Mouse (Mus musculus) gonadal fat pad, adult 2 months (tissue): ENCODE measurements around the gene Negr1. TPM values are rescaled to one million over a fixed set of nuclear protein-coding genes. Genes with fewer than 3 reads are reported as not detected.

ENCODE experiments used
- DNase-seq: peaks from one replicate; pipeline ENCODE4 v3.0.0-alpha.2; 2012; ENCODE audit warnings: low read depth
- polyA plus RNA-seq: library from polyadenylated mRNA; depleted of rRNA; stranded (reverse); fragments of >200 nt; gene quantifications from 2 replicates; pipeline ENCODE4 v1.2.3, GENCODE M21; 2012

The Negr1 gene
- polyA plus RNA-seq, 1 experiment, result 3.0 TPM

DNA sequence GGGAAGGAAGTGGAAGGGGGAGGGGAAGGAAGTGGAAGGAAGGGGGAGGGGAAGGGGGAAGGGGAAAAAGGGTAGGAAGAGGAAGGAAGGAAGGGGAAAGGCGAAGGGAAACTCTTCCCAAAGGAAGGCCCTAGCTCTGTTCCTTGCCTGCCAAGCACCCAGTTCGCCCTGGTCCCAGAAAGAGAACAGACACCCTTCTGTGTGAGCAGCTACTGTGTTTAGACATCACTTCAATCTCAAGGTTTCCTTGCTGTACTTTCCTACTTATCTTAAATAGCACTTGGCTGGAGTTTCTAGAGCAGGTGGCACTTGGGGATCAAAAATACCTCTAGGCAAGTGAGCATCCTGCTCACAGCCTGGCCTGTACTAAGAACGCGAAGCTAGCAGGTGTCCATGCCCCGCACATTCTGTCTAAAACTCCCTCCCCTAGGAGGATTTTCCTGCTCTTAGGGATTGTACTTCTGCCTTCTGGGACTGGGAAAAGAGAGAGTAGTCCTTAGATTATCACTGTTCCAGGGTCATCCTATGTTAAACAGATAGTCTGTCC is 128.5 kb downstream of the Negr1 start:
- DNase-seq, result no peak

DNA sequence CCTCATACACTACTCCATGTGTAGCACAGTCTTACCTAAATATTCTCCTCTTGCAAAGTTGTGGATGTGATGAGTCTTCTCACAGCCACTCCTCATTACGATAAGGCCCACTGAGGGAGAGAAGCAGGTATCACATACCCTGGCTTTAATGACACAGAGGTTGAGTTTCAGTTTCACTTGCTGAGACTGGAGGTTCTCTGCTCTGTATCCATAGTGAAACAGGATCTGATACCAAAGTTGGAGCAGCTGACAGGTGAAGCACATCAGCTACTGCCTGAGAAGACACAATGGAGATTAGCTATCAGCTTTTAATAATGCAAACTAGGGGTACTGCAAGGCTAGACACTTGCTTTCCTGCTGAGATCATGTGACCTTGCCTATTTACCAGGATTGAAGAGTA is 137.1 kb downstream of the Negr1 start:
- no peak for DNase-seq

DNA sequence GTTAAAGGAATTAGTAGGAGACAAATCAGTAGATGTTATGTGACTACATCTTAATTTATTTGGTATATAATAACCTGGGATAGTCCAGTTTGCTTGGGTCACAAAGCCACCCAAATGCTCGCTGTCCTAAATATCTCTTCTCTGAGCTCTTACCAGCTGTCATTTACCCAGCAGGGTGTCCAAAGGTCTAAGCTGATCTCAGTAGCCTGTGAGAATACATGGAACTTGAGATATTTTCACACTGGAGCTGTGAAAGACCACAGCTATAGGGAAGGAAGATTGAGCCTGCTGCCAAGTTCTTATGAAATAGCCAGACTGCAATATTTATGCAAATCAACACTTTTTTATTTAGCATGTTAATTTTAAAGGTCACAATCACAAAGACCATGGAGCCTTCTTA is 141.6 kb downstream of the Negr1 start:
- no peak for DNase-seq

GRCm38 (mm10) chr3:156710240-156710639 is 148.6 kb downstream of the Negr1 start:
- DNase-seq, result no peak

- DNase-seq, result no peak
Measured at GRCm38 (mm10) chr3:156710693-156711092, 149.1 kb downstream of the Negr1 start.

DNA sequence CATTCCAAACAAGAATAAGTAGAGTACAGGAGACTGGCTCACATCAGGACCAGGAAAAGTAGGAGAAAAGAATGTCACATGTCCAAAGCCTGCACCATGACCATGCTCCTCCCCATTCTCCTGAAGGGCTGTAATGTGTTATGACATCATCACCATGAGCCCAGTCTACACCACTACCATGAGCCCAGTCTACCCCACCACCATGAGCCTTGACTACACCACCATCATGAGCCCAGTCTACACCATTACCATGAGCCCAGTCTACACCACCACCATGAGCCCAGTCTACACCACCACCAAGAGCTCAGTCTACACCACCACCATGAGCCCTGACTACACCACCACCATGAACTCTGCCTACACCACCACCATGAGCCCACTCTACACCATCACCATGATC is 174.7 kb downstream of the Negr1 start:
- no peak for DNase-seq

GRCm38 (mm10) chr3:156739529-156739928 is 177.9 kb downstream of the Negr1 start:
- DNase-seq, result no peak

GRCm38 (mm10) chr3:156743266-156743665 is 181.7 kb downstream of the Negr1 start:
- no peak for DNase-seq

DNA sequence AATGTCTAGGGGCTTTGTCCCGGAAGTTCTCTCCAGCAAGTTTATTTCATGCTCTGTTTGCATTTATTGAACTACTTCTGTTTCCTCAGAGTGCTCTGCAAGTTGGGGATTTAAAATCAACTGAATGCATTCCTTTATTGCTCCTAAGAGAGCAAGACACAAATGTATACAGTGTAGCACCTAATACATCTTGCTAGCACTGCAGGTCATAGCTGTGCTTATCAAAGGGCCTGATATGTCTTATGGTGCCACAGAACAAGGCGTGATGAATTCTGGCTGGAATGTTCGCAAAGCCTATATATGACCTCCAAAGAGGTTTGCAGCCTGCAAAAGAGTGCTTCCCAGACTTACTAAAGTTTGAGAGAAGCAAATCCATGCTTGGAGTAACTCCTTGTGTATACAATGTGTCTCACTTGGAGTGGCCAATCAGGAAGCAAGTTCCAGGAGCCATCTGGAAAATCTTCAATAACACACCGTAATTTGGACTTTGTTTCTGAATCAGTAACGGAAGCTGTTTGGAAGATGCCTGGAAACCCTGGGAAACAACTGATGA is 183.7 kb downstream of the Negr1 start:
- no peak for DNase-seq

- DNase-seq, result no peak
Measured at GRCm38 (mm10) chr3:156747456-156747855, 185.9 kb downstream of the Negr1 start.

GRCm38 (mm10) chr3:156753780-156754373 is 192.3 kb downstream of the Negr1 start:
- DNase-seq, result no peak

DNA sequence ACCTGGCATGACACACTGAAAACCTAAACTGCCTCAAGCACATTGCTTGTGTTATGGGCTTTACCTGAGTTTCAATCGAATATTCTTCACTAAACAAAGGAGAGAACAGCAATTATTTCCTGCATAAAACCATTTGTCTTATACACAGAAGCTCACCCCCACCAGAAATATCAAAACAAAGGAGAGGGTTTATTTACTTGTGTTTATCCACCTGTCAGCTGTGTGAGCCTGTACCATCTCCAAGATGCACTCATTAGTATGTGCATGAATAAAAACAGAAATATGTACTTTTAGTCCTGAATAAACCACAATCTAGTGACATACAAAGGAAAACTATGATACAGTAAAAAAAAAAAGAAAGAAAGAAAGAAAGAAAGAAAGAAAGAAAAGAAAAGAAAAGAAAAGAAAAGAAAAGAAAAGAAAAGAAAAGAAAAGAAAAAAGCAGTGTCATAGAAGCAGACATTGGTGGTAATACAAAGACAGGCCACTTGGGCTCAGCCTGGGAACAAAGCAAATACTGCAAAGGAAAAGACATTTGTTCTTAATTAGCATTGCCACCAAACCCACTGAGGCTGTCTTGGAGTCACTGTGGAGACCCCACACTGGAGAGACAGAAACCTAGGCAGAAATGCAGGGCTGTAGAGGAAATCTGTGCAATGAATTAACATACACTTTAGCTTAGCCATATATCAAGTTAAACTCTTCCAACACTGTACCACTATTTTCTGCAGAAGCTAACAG is 193.4 kb downstream of the Negr1 start:
- DNase-seq, result no peak

- DNase-seq, result no peak
Measured at GRCm38 (mm10) chr3:156765015-156765414, 203.4 kb downstream of the Negr1 start.

DNA sequence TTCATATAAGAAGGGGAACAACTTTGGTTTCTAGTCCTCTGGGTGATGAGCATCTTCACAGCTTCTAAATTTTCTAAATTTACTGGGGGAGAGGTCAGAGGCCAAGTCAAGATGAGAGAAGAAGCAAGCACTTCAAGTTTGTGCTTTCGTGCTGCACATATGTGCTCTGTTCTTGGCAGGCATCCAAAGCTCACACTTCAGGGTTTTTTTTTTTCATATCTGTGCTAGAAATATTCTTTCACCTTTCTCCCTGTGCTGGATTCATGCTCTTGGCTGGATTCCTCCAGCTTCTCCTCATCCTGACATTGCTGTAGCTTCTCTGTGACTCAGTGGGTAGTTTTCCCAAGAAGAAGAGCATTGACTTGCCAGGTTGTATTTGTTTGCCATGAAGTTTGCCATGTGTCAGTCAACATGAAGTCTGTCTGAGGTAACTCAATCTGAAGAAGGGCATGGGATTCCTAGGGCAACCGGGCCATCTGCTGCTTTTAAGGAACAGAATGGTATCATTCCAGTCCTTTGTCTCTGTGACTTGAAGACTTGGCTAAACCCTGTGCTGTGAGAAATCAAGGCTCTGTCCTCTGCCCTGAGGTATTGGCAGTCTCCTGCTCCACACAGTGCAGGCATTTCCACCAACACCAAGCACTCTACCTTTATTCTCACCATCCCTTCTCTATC is 204.7 kb downstream of the Negr1 start:
- DNase-seq, result no peak

DNA sequence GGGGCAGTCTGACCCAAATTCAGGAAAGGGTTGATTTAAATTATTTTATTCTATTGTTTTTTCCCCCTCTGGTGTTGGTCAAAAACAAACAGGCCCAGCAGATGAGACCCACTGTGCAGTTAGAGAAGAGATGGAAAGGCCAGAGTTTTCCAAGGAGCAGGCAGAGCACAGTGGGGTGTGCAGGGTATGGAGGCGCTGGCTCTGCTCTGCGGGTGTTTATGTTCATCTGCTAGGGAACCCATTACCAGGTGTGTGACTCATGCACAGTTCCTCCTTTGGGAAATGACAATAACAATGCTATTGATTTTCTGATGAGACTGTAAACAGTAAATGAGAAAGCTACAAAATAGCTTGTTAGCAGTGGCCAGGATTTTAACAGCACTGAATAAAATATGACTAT is 210.0 kb downstream of the Negr1 start:
- no peak for DNase-seq

- DNase-seq, result no peak
Measured at GRCm38 (mm10) chr3:156772057-156772456, 210.5 kb downstream of the Negr1 start.

DNA sequence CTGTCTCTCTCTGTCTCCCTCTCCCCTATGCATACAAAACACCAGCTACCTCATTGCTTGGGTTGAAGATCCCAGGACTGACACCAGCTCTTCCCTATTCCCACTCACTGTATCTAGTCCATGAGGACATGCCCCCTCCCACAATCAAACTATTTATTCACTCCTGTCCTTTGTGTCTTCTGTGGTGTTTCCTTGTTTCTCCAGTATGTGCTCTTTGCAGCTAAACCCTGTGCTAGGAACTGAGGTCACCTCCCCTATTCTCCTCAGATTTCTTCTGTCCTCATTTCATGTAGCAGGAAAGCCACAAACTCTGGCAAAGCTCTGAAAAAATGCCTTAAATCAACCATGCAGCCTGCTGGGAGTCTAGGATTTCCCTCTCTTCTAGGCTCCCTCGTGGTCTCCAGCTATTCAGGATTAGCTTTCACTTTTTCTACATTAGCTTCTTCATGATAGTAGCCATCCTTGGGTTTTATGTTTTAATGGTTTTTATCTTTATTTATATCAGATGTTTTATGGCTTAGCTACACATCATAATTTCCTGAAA is 222.8 kb downstream of the Negr1 start:
- no peak for DNase-seq

GRCm38 (mm10) chr3:156786355-156786754 is 224.8 kb downstream of the Negr1 start:
- no peak for DNase-seq

DNA sequence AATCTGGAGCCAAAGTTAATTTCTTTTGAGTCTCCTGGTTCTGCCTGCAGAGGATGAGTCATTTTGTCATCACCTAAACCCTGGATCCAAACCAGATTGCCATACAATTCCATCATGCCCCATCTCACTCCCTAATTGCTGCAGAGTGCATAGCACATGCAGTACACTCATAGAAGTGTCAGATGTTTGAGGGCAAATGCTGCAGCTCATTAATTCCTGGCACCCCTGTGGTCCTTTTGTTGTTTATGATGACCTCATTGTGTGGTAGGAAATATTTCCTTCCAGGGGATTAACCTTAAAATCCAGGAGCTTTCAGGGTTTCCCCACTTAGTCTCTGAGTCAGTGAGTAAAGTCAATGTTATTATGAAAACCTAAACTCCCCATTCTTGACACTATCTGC is 229.6 kb downstream of the Negr1 start:
- no peak for DNase-seq

DNA sequence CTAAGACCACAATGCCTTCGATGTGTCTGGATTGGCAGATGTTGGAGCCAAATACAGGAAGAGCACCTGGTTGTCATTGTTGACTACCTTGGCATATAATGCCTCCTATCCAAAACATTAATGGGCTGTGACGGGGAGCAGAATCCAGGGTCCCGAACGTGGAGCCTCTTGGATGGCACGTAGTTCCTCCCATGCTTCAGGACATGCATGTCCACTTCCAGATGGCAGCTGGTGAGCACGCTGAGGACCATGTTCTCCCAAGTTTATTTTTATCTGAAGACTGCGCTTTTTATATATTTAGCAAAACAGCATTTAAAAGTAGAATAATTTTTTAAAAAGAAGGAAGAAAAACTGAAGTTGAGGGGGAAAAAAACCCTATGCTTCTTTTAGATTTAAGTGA is 231.1 kb downstream of the Negr1 start:
- DNase-seq, result no peak

- no peak for DNase-seq
Measured at GRCm38 (mm10) chr3:156794091-156794490, 232.5 kb downstream of the Negr1 start.

DNA sequence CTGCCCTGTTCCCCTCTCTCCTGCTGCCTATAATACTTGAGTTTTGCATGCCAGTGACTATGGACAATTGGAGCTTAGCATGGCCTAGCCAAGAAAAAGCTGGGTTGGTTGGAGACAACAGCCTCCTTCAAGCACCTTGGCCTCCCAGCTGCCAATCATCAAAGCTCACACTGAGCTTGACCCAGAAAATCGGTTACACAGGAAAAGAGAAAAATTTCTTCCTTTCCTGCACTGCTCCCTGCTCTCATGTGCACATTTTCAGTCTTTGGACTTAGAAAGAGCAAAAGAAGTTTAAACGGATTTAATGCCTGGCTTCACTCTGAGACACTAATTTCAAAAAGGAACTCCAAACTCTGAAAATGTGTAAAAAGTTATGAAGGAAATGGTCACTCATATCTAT is 233.0 kb downstream of the Negr1 start:
- no peak for DNase-seq
